Mouse (Mus musculus) left cerebral cortex, postnatal 36 days (tissue): ENCODE measurements at regions not wholly inside any gene's neighbourhood (a gene's known extent, or its start where the extent isn't known, plus 50 kb on each side); places are given as distances from the start of the nearest gene placed in this dataset.

Source experiments
- DNase-seq, 2 experiments: peaks; one replicate each; pipeline ENCODE4 v3.0.0; 2021 to 2022; ENCODE audit warnings: low spot score in 2 of 2, mixed read lengths in 1 of 2
- intact Hi-C: fragments of 180-260 bp; cut with DNase I; formaldehyde crosslinking; loops from one replicate; pipeline ENCODE4 v1.15.1; 2025

DNA sequence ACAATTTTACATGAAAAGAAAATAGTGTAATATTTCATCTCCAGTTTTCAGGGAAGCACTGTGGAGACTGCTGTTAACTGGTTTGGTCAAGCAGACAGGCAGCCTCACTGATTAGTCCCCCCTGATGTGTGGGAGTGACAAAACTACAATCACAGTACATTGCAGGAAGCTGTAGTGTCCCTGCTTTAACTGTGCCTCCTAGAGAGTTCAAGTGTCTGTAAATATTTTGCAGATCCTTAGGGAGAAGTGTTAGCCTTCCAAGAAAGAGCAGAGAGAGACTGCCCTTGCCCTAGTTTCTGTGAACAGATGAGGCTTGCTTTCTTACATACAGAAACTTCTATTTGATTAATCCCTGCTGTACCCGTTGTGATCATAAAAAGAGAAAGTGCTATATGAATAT is 617.2 kb upstream of the Agtr1b start:
- no peak for DNase-seq
- intact Hi-C loops = loop anchor here (10.0 kb wide), 1 partner anchor 159 kb away; no protein-coding TSS in a partner anchor

DNA sequence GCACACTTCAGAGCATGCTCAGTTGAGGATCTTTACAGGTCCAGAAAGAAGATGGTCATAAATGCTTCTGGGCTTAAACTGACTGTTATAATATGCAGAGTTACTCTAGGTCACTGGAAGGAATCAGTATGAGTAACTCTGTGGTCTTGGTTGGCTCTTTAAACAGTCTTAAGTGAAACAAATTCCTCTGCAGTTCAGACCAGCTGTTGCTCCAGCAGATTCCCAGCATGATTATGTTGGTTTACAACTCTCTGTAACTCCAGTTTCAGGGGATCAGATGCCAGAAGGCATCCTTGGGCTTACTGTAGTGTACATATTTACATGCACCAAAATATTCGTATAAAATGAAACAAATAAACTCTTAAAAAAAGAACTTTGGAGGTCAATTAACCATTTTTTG is 606.1 kb upstream of the Agtr1b start:
- intact Hi-C loops = no loop called here
- no peak for DNase-seq
